Mouse (Mus musculus) c-Kit-positive CD71-positive TER-119-positive erythroid progenitor cells, embryonic 14.5 days (primary cell): ENCODE measurements around the gene Erg.

Experiments
- DNase-seq: peaks from one replicate; pipeline ENCODE4 v3.0.0-alpha.2; 2013; ENCODE audit warnings: low spot score

Erg gene

DNA sequence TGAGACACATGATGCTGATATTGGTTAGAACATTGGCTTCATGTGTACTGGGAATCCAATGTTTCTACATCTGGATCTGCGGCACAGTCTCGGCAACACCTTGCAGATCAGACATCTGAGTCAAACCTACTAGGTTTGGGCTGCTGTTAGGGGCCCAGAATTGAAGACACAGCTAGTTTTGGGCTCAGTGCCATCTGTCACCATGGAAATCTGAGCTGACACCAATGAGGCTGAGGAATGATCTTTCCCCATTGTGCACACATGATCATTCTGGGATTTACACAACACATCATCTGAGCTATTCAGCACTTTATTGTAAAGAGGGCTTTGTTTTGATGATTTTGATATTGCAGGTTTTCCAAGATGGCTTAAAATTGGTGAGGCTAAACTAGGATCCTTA is 199.4 kb downstream of the Erg start:
- DNase-seq = no peak

DNA sequence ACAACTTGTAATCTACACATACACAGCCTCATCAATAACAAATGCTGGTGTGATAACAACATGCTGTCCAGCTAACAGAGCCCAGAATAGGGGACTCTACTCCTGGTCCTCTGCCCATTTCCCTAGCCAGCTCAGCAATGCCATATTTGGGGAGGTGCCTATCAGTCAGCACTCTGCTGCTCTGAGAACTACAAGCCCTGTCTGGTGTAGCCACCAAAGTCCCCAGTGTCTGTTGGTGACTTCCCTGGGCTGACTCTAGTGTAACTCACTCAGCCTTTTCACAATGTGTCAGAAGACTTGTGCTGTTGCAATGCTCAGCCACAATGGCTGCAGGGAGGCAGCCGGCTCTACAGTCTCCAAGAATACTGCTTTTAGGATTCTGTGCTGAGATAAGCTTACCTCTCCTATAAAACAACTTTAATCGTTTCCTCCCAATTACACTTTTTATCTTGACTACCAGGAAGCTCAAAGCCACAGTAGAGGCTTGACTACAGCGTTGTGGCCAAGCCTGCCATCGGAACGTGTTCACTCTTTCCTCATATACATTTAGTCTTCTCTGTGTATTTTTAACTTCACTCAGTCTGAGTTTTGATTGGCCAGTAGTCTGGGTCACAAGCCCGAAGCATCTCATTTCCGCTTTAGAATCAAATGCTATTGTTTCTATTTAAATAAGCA is 201.0 kb downstream of the Erg start:
- DNase-seq = no peak

DNA sequence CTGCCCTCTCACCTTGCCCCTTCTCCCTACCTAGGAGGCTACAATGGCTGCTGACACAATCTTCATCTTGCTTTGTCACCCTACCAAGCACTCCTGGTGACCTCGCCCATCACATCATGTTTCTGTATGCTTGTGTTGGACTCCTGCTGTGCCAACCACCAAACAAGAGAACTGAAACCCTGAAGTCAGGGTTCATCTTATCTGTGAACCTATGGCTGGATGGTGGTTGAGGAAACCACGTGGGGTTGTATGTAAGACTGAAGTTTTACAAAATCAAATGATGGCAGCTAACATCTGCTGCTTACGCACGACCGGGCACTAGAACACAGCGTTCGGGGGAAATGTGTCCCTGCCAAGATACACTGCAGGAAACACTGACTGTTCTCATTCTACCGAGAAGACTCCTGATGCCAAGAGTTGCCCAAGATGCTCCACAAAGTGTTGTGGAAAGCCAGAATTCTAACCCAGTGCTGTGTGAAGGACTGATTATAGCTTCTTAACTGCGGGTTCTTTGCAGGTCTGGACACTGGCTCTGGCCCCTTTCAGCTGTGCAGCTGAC is 201.7 kb downstream of the Erg start:
- no peak for DNase-seq

- DNase-seq = no peak
Measured at GRCm38 (mm10) chr16:95382251-95382650, 204.1 kb downstream of the Erg start.

DNA sequence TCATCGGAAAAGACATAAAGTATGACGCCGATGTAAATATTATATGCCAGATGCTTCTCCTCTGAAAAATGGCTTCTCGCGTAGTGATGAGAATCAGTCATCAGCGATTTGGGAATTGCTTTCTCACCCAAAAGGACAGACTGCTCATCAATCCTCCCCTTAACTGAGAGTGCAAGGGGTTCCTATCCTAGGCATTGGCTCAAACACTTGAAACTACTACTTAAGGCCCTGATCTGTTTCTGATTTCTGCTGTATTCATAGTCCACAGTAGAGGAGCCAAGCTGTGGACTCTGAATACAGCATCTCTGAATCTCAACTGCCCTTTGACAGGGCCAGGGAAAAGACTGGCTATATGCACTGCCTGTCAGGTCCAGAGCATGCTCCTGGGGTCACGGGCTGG is 209.6 kb downstream of the Erg start:
- no peak for DNase-seq

DNA sequence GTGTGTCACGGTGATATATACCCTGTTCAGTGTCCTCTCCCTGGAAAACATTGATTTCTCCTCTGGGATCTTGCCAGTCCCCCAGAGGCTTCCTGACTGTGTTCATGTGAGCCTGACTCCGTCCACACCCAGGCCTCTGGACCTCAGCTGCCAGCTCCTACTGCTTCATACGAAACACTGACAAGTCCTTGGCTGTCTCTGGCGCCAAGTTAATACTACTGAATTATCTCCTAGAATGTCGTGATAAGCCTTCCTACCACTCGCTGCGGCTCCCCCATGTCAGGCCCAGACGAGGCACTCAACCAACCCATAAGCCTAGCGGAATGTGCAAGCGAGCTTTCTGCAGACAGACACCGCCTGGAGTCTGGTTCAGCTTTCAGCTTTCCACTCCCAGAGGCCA is 210.0 kb downstream of the Erg start:
- DNase-seq = no peak

- no peak for DNase-seq
Measured at GRCm38 (mm10) chr16:95374646-95375045, 211.7 kb downstream of the Erg start.

GRCm38 (mm10) chr16:95372960-95373359 is 213.4 kb downstream of the Erg start:
- DNase-seq = no peak

DNA sequence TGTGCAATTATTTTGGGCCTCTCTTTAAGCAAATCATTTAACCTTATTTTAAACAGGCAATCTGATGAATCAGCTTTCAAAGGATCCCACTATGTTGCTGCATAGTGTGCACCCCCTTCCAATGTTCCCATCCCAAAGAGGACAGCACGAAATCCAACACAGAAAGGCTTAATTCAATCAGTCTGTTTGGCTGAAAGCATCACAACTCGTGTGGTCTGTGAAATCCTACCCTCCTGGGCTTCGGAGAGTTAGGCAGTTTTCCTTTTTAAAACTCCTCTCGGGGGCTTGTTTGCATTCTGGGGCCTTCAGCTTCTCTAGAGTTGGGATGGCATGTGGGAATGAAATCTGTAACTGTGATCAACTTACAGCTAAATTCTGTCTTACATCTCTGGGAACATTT is 214.7 kb downstream of the Erg start:
- no peak for DNase-seq

DNA sequence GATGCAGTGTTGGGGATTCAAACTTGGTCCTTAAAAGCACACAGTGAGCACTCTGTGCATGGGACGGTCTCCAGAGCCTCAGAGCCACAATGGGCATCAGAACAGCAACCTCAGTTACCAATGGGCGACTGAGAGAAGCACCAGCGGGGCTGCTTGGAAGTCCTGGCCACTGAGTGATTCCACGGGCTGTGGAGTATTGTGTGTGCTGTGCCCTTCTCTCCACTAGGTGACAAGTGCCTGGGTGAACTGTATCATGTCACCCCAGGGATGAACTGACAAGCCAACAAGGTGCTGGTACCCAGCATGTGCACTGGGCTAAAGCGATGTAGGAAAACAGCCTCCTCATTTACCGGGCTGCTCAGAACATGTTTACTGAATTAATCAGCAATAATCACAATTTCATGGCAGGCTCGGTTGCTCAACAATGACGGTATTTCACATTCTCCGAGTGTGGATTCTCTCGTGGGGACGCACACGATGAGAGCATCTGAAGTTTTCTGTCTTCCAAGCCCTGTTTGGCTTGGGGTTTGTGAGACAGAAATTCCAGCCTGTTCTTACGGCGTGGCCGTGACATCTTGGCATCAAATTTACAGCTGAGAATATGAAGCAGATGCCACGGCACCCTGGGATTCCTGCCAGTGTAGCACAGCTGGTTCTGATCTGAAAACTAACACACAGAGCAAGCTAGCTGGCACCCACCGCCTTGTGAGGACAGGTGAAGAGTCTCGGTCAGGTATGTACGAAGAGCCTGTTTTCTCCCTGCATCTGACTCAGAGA is 219.2 kb downstream of the Erg start:
- DNase-seq = no peak

DNA sequence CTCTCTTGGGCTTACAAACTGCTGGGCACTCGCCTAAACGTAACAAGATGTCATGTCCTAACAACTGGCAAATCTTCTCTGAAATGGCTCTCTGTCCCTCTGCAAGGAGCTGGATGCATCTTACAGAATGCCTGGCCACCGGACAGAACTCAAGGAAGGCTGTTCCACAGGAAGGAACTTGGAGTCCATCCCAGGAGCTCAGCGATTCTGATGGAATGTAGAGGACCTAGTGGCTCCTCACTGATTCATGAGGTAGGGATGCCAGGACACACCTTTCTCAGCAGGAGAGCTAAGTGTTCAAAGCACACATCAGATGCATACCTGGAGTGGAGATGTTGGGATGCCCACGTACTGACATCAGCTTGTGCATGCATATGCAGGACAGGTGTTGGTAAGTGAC is 221.2 kb downstream of the Erg start:
- no peak for DNase-seq

DNA sequence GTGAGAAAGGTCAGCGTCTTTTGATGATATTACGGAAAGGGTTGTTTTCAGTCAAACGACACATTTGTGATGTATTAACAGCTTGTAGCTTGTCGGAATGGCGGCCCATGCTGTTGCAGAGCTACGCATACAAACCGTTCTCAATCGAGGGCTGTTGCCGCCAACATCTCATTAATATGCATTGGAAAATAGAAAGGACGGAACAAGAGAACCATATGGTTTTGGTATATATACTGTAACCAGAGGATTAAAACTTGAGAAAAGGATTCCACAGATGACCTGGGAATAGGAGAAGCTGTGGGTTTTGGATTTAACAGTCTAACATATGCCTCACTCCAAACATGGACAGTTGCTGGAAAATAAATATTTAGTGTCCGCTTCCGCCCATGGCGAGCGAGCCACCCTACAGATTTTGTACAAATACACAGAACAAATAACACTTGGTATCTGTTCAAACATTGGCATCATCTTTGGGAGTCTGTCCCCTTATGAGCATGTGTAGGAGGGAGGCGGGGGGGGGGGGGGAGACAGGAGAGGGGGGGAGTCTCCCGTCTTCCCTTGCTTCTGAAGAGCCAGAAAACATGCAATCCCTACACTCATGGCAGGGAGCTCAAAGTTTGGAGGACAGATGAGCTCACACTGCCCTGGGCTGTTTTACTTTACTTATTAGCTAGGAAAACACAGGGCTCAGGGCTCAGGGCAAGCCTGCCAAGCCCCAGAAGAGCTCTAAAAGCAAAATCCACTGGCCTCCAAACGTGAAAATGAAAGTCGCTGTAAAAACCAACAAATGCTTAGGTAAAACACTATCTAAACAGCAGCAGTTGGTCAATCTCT is 222.5 kb downstream of the Erg start:
- no peak for DNase-seq

DNA sequence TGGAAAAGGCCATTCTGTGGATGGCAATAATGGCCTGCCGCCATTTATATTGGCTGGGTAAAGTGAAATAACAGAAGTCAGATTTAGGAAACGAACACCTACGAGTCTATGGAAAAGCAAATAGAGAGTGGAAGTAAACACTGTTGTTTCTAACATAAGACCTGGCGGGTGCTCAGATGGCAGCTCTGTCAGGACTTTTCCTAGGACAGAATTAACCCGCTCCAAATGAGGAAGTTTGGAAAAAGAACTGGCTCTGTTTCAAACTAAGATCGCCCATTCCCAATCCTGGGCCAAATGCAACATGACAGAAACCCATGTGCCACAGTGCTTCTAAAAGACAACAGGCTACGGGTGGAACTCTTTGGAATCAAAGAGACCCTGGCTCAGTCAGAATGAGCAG is 224.4 kb downstream of the Erg start:
- no peak for DNase-seq

DNA sequence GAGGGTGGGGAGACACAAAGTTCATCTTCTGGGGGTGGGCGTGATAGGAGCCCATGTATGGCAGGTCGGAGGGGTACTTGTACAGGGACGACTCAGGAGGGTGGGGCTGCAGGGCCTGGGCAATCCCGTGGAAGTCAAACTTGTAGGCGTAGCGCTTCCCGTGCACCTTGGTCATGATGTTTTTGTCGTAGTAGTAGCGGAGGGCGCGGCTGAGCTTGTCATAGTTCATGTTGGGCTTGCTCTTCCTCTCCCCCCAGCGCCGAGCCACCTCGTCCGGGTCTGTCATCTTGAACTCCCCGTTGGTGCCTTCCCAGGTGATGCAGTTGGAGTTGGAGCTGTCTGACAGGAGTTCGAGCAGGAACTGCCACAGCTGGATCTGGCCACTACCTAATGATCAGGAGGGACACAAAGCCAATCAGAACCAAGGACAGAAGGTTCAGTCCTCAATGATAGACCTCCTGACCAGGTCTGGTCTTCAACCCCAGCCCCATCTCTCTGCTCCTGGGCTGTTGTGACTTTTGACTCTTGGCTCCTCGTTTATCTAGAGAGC is 225.4 kb downstream of the Erg start:
- DNase-seq = no peak

- no peak for DNase-seq
Measured at GRCm38 (mm10) chr16:95360214-95360850, 226.1 kb downstream of the Erg start.

GRCm38 (mm10) chr16:95356962-95357955 is 229.1 kb downstream of the Erg start:
- DNase-seq = no peak

DNA sequence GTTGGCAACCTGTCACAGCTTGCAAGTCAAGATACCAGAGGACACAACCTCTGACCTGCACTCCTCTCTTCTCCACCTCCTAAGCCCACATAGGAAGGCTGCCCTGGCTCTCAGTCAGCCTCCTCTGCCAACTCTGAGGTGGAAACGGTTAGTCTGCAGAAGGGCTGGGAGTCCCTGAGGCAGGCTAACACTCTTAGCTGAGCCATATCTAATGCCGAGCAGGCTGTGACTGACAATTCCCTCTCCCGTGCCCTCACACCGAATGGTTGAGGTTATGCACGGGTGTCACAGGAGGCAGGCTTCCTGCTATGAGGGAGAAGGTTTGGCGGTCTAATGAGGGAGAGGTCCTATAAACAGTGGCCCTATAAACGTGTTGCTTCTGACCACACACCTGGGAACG is 232.6 kb downstream of the Erg start:
- no peak for DNase-seq

- DNase-seq = no peak
Measured at GRCm38 (mm10) chr16:95352266-95352665, 234.1 kb downstream of the Erg start.

- no peak for DNase-seq
Measured at GRCm38 (mm10) chr16:95350499-95350898, 235.9 kb downstream of the Erg start.

- no peak for DNase-seq
Measured at GRCm38 (mm10) chr16:95349745-95350144, 236.6 kb downstream of the Erg start.

- DNase-seq = no peak
Measured at GRCm38 (mm10) chr16:95349344-95349743, 237.0 kb downstream of the Erg start.
